Mouse (Mus musculus): ENCODE measurements at regions not wholly inside any gene's neighbourhood (a gene's known extent, or its start where the extent isn't known, plus 50 kb on each side); places are given as distances from the start of the nearest gene placed in this dataset.

DNA sequence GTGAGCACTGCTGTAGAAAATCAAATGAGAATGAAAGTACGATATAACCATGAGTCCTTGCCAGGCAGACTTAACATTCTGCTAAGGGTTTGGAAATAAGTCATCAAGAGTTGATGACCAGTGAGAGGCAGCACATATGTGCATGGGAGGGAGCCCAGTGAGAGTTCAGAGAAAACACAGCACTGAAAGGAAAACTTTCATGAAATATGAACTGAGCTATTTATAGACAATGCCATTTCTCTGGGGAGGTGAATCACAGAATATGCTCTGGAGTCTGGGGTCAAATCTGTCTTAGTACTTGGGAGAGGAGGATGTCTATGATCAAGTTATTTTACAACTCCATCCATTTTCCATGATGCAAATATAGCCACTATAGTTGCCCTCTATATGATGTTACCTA lies 579.4 kb upstream of the Isx start:
- Histone ChIP-seq H3K9ac (ENCODE audit: low read depth, low read length) (no peak overlapping the region), H3K27me3 (replicated peaks; ENCODE audit: control insufficient read depth, insufficient read depth, low read length) (no peaks in the 10 kb centered on the region), H3K4me1 (ENCODE audit: control insufficient read depth, insufficient read depth, low read depth, low read length) (no peaks in the 10 kb centered on the region), H3K4me3 (ENCODE audit: low read length) (no peak overlapping the region), H3K9me3 (ENCODE audit: control insufficient read depth, low read length) (no peaks in the 10 kb centered on the region), H3K36me3 (ENCODE audit: control insufficient read depth, insufficient read depth, low read length) (no peaks in the 10 kb centered on the region), H3K27ac (ENCODE audit: low read depth, low read length) (no peak overlapping the region), H3K4me2 (ENCODE audit: low read length) (no peak overlapping the region)
- WGBS = 82% methylated on average over 1 of the region's 1 CpGs
- ATAC-seq = no peak

DNA sequence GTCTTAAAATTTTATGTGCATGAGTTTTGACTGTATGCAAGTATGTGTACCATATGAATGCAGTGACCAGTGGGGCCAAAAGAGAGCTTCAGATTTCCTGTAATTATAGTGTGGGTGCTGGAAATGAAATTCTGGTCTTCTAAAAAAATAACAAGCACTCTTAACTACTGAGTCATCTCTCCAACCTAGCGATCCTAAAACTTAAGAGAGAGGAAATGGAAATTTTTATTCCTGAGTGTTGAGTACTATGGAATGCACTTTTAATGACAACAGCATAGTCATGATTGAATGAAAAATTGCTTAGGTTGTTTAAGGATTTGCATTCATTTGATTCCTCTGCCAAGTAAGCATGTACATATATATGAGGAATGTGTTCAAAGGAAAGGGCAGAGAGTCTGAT lies 575.3 kb upstream of the Isx start:
- 98% methylated on average over 1 of the region's 1 CpGs for WGBS
- Histone ChIP-seq H3K9me3 (ENCODE audit: control insufficient read depth, low read length) (no peaks in the 10 kb centered on the region), H3K36me3 (ENCODE audit: control insufficient read depth, insufficient read depth, low read length) (no peaks in the 10 kb centered on the region), H3K27me3 (replicated peaks; ENCODE audit: control insufficient read depth, insufficient read depth, low read length) (no peaks in the 10 kb centered on the region), H3K27ac (ENCODE audit: low read depth, low read length) (no peak overlapping the region), H3K4me2 (ENCODE audit: low read length) (no peak overlapping the region), H3K9ac (ENCODE audit: low read depth, low read length) (no peak overlapping the region), H3K4me1 (ENCODE audit: control insufficient read depth, insufficient read depth, low read depth, low read length) (no peaks in the 10 kb centered on the region), H3K4me3 (ENCODE audit: low read length) (no peak overlapping the region)
- ATAC-seq = no peak

DNA sequence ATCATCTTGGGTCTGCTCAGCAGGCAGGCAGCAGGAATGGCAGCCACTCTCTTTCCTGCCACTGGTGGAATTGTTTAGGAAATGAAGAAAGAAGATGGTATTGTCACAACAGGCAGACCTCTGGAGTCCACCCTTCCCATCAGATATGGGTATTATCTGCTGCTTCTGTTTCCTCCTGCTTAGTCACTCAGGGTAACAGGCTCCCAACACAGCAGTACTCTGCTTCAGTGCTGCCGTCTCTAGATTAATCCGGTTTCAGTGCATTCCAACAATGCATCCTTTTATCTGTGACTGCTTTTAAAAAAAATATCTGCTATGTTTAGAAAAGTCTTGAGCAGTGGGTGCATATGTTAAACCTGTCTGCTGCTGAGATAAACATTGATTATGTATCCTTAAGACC lies 563.2 kb upstream of the Isx start:
- WGBS = 57% methylated on average over 2 of the region's 2 CpGs
- no peaks in the 10 kb centered on the region for H3K27me3 ChIP-seq (replicated peaks; ENCODE audit: control insufficient read depth, insufficient read depth, low read length)
- peak; percentile 54; the same call in 1 of the 2 replicates for ATAC-seq

GRCm38 (mm10) chr8:74315382-74315781 lies 557.6 kb upstream of the Isx start:
- H3K4me1 ChIP-seq (ENCODE audit: control insufficient read depth, insufficient read depth, low read depth, low read length) = no peaks in the 10 kb centered on the region
- no peaks in the 10 kb centered on the region for H3K27me3 ChIP-seq (replicated peaks; ENCODE audit: control insufficient read depth, insufficient read depth, low read length)
- H3K9ac ChIP-seq (ENCODE audit: low read depth, low read length) = no peak overlapping the region
- H3K4me3 ChIP-seq (ENCODE audit: low read length) = no peak overlapping the region
- no peaks in the 10 kb centered on the region; the same call in 1 of the 2 replicates for H3K9me3 ChIP-seq (ENCODE audit: control insufficient read depth, low read length)
- ATAC-seq = no peak
- H3K36me3 ChIP-seq (ENCODE audit: control insufficient read depth, insufficient read depth, low read length) = no peaks in the 10 kb centered on the region
- WGBS = 92% methylated on average over 1 of the region's 1 CpGs
- H3K4me2 ChIP-seq (ENCODE audit: low read length) = no peak overlapping the region
- no peak overlapping the region for H3K27ac ChIP-seq (ENCODE audit: low read depth, low read length)

More for the DNA sequence above, 563.2 kb upstream of the Isx start:
- Histone ChIP-seq H3K27ac (ENCODE audit: low read depth, low read length) (no peak overlapping the region), H3K9me3 (ENCODE audit: control insufficient read depth, low read length) (no peaks in the 10 kb centered on the region), H3K4me3 (ENCODE audit: low read length) (no peak overlapping the region), H3K4me2 (ENCODE audit: low read length) (no peak overlapping the region), H3K9ac (ENCODE audit: low read depth, low read length) (no peak overlapping the region), H3K36me3 (ENCODE audit: control insufficient read depth, insufficient read depth, low read length) (no peaks in the 10 kb centered on the region), H3K4me1 (ENCODE audit: control insufficient read depth, insufficient read depth, low read depth, low read length) (no peaks in the 10 kb centered on the region)

DNA sequence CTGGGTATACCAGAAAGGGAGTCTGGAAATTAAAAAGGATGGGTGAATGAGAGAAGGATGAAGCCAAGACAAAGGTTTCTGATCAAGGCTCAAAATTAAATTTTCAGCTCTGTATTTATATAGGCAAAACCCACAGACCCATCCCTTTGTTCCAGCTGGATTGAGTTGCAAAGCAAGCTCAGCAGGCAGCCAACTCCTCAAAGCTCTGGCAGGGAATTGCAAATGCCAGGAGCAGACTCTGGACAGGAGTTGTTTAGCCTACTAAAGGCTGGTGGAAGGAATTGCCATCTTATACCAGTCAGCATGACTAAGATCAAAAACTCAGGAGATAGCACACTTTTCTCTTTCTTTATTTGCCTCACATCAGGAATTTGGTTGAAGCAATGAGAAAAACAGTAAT lies 545.5 kb upstream of the Isx start:
- Histone ChIP-seq H3K36me3 (ENCODE audit: control insufficient read depth, insufficient read depth, low read length) (no peaks in the 10 kb centered on the region), H3K4me1 (ENCODE audit: control insufficient read depth, insufficient read depth, low read depth, low read length) (no peaks in the 10 kb centered on the region), H3K27me3 (replicated peaks; ENCODE audit: control insufficient read depth, insufficient read depth, low read length) (no peaks in the 10 kb centered on the region), H3K9ac (ENCODE audit: low read depth, low read length) (no peak overlapping the region), H3K27ac (ENCODE audit: low read depth, low read length) (no peak overlapping the region), H3K4me3 (ENCODE audit: low read length) (no peak overlapping the region), H3K4me2 (ENCODE audit: low read length) (no peak overlapping the region), H3K9me3 (ENCODE audit: control insufficient read depth, low read length) (no peaks in the 10 kb centered on the region)
- no peak for ATAC-seq

GRCm38 (mm10) chr8:74344010-74344409 lies 529.0 kb upstream of the Isx start:
- H3K27me3 ChIP-seq (replicated peaks; ENCODE audit: control insufficient read depth, insufficient read depth, low read length) = no peaks in the 10 kb centered on the region
- H3K9me3 ChIP-seq (ENCODE audit: control insufficient read depth, low read length) = no peaks in the 10 kb centered on the region
- no peaks in the 10 kb centered on the region for H3K4me1 ChIP-seq (ENCODE audit: control insufficient read depth, insufficient read depth, low read depth, low read length)
- 90% methylated on average over 1 of the region's 1 CpGs for WGBS
- H3K9ac ChIP-seq (ENCODE audit: low read depth, low read length) = no peak overlapping the region
- no peak overlapping the region for H3K4me3 ChIP-seq (ENCODE audit: low read length)
- no peak overlapping the region for H3K4me2 ChIP-seq (ENCODE audit: low read length)
- no peak for ATAC-seq
- H3K27ac ChIP-seq (ENCODE audit: low read depth, low read length) = no peak overlapping the region
- H3K36me3 ChIP-seq (ENCODE audit: control insufficient read depth, insufficient read depth, low read length) = no peaks in the 10 kb centered on the region
